Mouse (Mus musculus): ENCODE measurements at regions not wholly inside any gene's neighbourhood (a gene's known extent, or its start where the extent isn't known, plus 50 kb on each side); places are given as distances from the start of the nearest gene placed in this dataset.

GRCm38 (mm10) chr15:38388436-38388835 lies 963.1 kb downstream of the 4930447A16Rik start:
- WGBS (ENCODE audit: insufficient replicate concordance): 68% methylated on average over 7 of the region's 7 CpGs
- Histone ChIP-seq H3K4me2 (no peak overlapping the region), H3K4me3 (replicated peaks) (no peak overlapping the region), H3K27ac (no peak overlapping the region), H3K9me3 (replicated peaks) (no peaks in the 10 kb centered on the region), H3K27me3 (no peaks in the 10 kb centered on the region; the same call in 1 of the 2 replicates), H3K9ac (no peak overlapping the region), H3K36me3 (no peaks in the 10 kb centered on the region), H3K4me1 (replicated peaks) (peaks cover 47% of the 10 kb centered on the region)
- no peak for DNase-seq
- no peak for ATAC-seq (ENCODE audit: low read depth)

DNA sequence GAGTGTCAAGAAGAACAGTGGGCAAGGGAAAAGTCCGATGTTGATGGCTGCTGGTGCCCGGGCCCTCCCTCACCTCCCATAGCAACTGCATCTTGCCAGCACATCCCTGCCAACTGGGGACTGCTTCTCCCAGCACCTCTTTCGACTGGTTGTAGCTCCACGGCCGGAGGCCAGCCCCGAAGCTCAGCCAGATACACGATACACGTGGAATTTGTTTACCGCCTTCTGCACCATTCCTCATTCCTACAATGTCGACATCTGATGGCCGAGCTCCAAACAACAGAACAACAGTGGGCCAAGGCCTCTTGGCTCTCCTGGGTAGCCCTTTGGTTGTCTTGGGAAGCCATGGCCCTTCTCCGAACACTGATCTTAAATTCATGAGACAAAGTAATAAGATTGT lies 965.1 kb downstream of the 4930447A16Rik start:
- Histone ChIP-seq H3K4me2 (no peak overlapping the region), H3K9ac (no peak overlapping the region), H3K9me3 (replicated peaks) (no peaks in the 10 kb centered on the region), H3K27me3 (no peaks in the 10 kb centered on the region; the same call in 1 of the 2 replicates), H3K4me3 (replicated peaks) (no peak overlapping the region), H3K36me3 (no peaks in the 10 kb centered on the region), H3K27ac (no peak overlapping the region), H3K4me1 (replicated peaks) (peaks cover 28% of the 10 kb centered on the region)
- DNase-seq (no peak), ATAC-seq (ENCODE audit: low read depth) (no peak)
- 76% methylated on average over 12 of the region's 12 CpGs for WGBS (ENCODE audit: insufficient replicate concordance)

GRCm38 (mm10) chr15:38391420-38391819 lies 966.1 kb downstream of the 4930447A16Rik start:
- no peak for DNase-seq
- 51% methylated on average over 6 of the region's 6 CpGs for WGBS (ENCODE audit: insufficient replicate concordance)
- H3K27me3 ChIP-seq: no peaks in the 10 kb centered on the region; the same call in 1 of the 2 replicates
- peak; percentile 66 for ATAC-seq (ENCODE audit: low read depth)
- no peak overlapping the region for H3K4me2 ChIP-seq
- no peaks in the 10 kb centered on the region for H3K9me3 ChIP-seq (replicated peaks)
- no peak overlapping the region for H3K27ac ChIP-seq
- no peaks in the 10 kb centered on the region for H3K36me3 ChIP-seq
- H3K4me3 ChIP-seq (replicated peaks): no peak overlapping the region
- peak overlapping the region; percentile 26; the same call in 1 of the 2 replicates for H3K9ac ChIP-seq
- peaks cover 20% of the 10 kb centered on the region for H3K4me1 ChIP-seq (replicated peaks)

- ATAC-seq (ENCODE audit: low read depth): peak; percentile 86
- H3K27ac ChIP-seq: peak overlapping the region; percentile 29; the same call in 1 of the 2 replicates
Observed at GRCm38 (mm10) chr15:38391860-38392259, 966.5 kb downstream of the 4930447A16Rik start.

GRCm38 (mm10) chr15:38392441-38393149 lies 967.2 kb downstream of the 4930447A16Rik start:
- no peaks in the 10 kb centered on the region for H3K36me3 ChIP-seq
- H3K27me3 ChIP-seq: no peaks in the 10 kb centered on the region; the same call in 1 of the 2 replicates
- no peak overlapping the region for H3K4me3 ChIP-seq (replicated peaks)
- H3K9me3 ChIP-seq (replicated peaks): no peaks in the 10 kb centered on the region
- H3K4me1 ChIP-seq (replicated peaks): peaks cover 20% of the 10 kb centered on the region
- no peak overlapping the region for H3K9ac ChIP-seq
- H3K4me2 ChIP-seq: no peak overlapping the region
- H3K27ac ChIP-seq: 0 out of 2 replicates have a peak overlapping the region, but pooled peaks have one; percentile 29
- no peak for ATAC-seq (ENCODE audit: low read depth)
- no peak for DNase-seq
- WGBS (ENCODE audit: insufficient replicate concordance): 62% methylated on average over 5 of the region's 5 CpGs

More at GRCm38 (mm10) chr15:38391860-38392259, 966.5 kb downstream of the 4930447A16Rik start:
- Histone ChIP-seq H3K4me2 (no peak overlapping the region), H3K4me1 (replicated peaks) (peaks cover 20% of the 10 kb centered on the region), H3K9ac (peak overlapping the region; percentile 26; the same call in 1 of the 2 replicates), H3K27me3 (no peaks in the 10 kb centered on the region; the same call in 1 of the 2 replicates), H3K9me3 (replicated peaks) (no peaks in the 10 kb centered on the region), H3K36me3 (no peaks in the 10 kb centered on the region), H3K4me3 (replicated peaks) (no peak overlapping the region)
- DNase-seq: no peak
- 16% methylated on average over 3 of the region's 4 CpGs for WGBS (ENCODE audit: insufficient replicate concordance)

DNA sequence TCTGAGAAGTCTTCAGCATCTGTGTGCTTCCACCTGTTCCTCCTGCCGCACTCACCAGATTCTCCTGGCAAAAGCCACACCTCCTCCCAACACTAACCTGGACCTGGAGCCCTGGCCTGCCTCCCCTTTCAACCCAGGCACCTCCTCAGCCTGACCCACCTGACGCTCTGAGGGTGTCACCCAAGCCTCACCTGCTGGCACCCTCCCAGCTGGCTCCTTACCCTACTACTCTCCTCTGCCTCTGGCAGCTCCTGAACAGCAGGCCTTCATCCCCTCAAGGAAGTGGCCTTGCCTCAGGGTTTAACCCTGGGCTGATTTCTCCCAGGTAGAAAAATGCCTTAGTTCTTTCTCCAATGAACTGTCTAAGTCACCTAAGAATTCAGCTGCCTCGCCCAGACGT lies 973.5 kb downstream of the 4930447A16Rik start:
- Histone ChIP-seq H3K4me2 (no peak overlapping the region), H3K4me3 (replicated peaks) (no peak overlapping the region), H3K4me1 (replicated peaks) (peaks cover 7% of the 10 kb centered on the region), H3K9me3 (replicated peaks) (no peaks in the 10 kb centered on the region), H3K27me3 (no peaks in the 10 kb centered on the region), H3K9ac (no peak overlapping the region), H3K36me3 (no peaks in the 10 kb centered on the region), H3K27ac (no peak overlapping the region)
- no peak for DNase-seq
- WGBS (ENCODE audit: insufficient replicate concordance): 73% methylated on average over 4 of the region's 4 CpGs
- ATAC-seq (ENCODE audit: low read depth): no peak

- Histone ChIP-seq H3K27me3 (no peaks in the 10 kb centered on the region), H3K9ac (no peak overlapping the region), H3K27ac (no peak overlapping the region), H3K36me3 (no peaks in the 10 kb centered on the region), H3K4me1 (replicated peaks) (peaks cover 43% of the 10 kb centered on the region), H3K4me2 (no peak overlapping the region), H3K9me3 (replicated peaks) (no peaks in the 10 kb centered on the region), H3K4me3 (replicated peaks) (no peak overlapping the region)
- ATAC-seq (ENCODE audit: low read depth): no peak
- DNase-seq: no peak
- 22% methylated on average over 1 of the region's 1 CpGs for WGBS (ENCODE audit: insufficient replicate concordance)
Observed at GRCm38 (mm10) chr15:38402762-38403161, 977.4 kb downstream of the 4930447A16Rik start.

- 25% methylated on average over 6 of the region's 6 CpGs for WGBS (ENCODE audit: insufficient replicate concordance)
- no peak for DNase-seq
- H3K4me2 ChIP-seq: 0 out of 2 replicates have a peak overlapping the region, but pooled peaks have one; percentile 8
- H3K27me3 ChIP-seq: no peaks in the 10 kb centered on the region
- no peak overlapping the region for H3K27ac ChIP-seq
- peaks cover 48% of the 10 kb centered on the region for H3K4me1 ChIP-seq (replicated peaks)
- no peak overlapping the region for H3K9ac ChIP-seq
- no peaks in the 10 kb centered on the region for H3K9me3 ChIP-seq (replicated peaks)
- no peak overlapping the region for H3K4me3 ChIP-seq (replicated peaks)
- H3K36me3 ChIP-seq: no peaks in the 10 kb centered on the region
- no peak for ATAC-seq (ENCODE audit: low read depth)
Observed at GRCm38 (mm10) chr15:38403760-38404375, 978.5 kb downstream of the 4930447A16Rik start.

DNA sequence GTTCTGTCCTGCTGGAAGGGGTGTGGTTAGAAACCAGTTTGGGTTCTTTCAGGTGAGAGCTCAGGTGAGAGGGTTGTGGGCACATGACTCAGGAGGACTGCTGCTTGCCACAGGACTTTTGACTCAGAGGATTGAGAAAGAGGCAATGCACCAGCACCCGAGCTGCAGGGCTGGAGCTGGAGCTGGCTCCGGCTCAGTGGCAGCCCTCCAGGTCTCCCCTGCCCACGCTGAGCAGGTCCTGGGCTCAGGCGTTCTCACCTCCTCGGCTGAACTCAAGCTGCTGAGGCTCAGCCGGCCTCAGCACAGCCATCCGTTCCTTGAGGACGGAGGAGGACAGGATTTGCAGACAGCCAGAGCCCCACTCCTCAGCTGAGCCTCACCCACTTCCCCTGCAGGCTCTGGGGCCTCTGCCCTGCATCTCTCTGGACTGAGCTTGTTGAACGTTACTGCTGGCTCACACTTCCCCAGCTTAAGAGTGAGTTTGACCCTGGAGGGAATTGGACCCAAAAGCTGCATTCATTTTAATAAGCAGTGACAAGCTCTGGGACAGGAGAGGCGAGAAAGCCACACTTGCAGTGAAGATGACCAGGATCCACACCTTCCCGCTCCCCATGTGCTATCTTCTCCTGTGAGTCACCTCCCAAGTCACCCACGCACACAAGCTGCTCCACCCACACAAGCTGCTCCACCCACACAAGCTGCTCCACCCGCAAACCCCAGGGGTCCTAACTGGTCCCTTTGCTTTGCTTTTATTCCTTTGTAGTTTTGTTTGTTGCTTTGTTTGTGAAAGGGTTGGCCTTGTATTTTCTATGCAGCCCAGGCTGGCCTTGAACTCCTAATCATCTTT lies 981.0 kb downstream of the 4930447A16Rik start:
- no peak for ATAC-seq (ENCODE audit: low read depth)
- Histone ChIP-seq H3K36me3 (no peaks in the 10 kb centered on the region), H3K4me2 (no peak overlapping the region), H3K4me1 (replicated peaks) (peaks cover 48% of the 10 kb centered on the region), H3K4me3 (replicated peaks) (no peak overlapping the region), H3K9ac (no peak overlapping the region), H3K9me3 (replicated peaks) (no peaks in the 10 kb centered on the region), H3K27ac (no peak overlapping the region), H3K27me3 (no peaks in the 10 kb centered on the region)
- WGBS (ENCODE audit: insufficient replicate concordance): 26% methylated on average over 13 of the region's 13 CpGs
- DNase-seq: peak; percentile 34

- H3K9ac ChIP-seq: no peak overlapping the region
- no peaks in the 10 kb centered on the region for H3K27me3 ChIP-seq
- no peak for ATAC-seq (ENCODE audit: low read depth)
- no peak overlapping the region for H3K27ac ChIP-seq
- WGBS (ENCODE audit: insufficient replicate concordance): 74% methylated on average over 5 of the region's 5 CpGs
- DNase-seq: no peak
- no peak overlapping the region for H3K4me3 ChIP-seq (replicated peaks)
- peaks cover 48% of the 10 kb centered on the region for H3K4me1 ChIP-seq (replicated peaks)
- no peak overlapping the region for H3K4me2 ChIP-seq
- H3K36me3 ChIP-seq: no peaks in the 10 kb centered on the region
- no peaks in the 10 kb centered on the region for H3K9me3 ChIP-seq (replicated peaks)
Observed at GRCm38 (mm10) chr15:38407476-38407875, 982.1 kb downstream of the 4930447A16Rik start.

DNA sequence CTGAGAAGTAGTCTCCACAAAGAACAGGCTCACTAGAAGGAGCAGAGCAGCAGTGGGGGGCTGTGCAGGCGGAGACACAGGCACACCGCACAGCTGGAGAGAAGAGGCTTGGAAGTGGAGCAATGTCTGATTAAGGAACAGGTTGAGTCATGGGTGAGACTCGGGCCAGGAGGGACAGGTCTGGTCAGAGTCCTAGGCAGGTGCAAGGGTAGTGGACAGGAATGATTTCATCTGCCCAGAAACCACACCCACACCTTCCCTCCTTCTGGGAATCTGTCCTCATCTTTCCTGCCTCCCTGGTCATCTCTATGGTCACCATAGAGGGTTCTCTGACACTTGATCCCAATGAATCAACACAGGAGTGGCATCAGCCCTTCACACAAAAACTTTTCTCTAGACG lies 983.8 kb downstream of the 4930447A16Rik start:
- Histone ChIP-seq H3K27ac (no peak overlapping the region), H3K27me3 (no peaks in the 10 kb centered on the region), H3K9me3 (replicated peaks) (no peaks in the 10 kb centered on the region), H3K36me3 (no peaks in the 10 kb centered on the region), H3K4me2 (no peak overlapping the region), H3K4me3 (replicated peaks) (no peak overlapping the region), H3K9ac (no peak overlapping the region), H3K4me1 (replicated peaks) (peaks cover 38% of the 10 kb centered on the region)
- WGBS (ENCODE audit: insufficient replicate concordance): 63% methylated on average over 4 of the region's 4 CpGs
- ATAC-seq (ENCODE audit: low read depth) (no peak), DNase-seq (no peak)

All from liver, embryonic 13.5 days (tissue).